Mouse (Mus musculus) thymus, adult 2 months (tissue): Measurements from ENCODE around the gene Ncoa7.

ENCODE experiments used
- CTCF ChIP-seq: fragments of 200-500 bp; IDR thresholded peaks from 2 replicates; pipeline ENCODE4 v1.5.1; 2012; ENCODE audit warnings: mild to moderate bottlenecking, control low read depth, low read length, moderate library complexity, borderline replicate concordance; ENCODE audit not compliant: control insufficient read depth, poor library complexity, insufficient read depth; ENCODE audit errors: extremely low read depth
- POLR2A ChIP-seq: fragments of 200-500 bp; IDR thresholded peaks from 2 replicates; pipeline ENCODE4 v1.6.1; 2012; ENCODE audit warnings: mild to moderate bottlenecking, low read length, control low read depth, moderate library complexity; ENCODE audit not compliant: control insufficient read depth, poor library complexity, insufficient read depth; ENCODE audit errors: extremely low read depth

GRCm38 (mm10) chr10:30718703-30719340, 84.3 kb downstream of the Ncoa7 start:
- TF ChIP-seq POLR2A: no peak
- TF ChIP-seq CTCF: no peak
